Mouse (Mus musculus) frontal cortex, postnatal 10 days (tissue): ENCODE measurements around the gene Ccdc12.

Source experiments
- DNase-seq, 2 experiments: peaks; one replicate each; pipeline ENCODE4 v3.0.0; 2022; ENCODE audit warnings: low spot score in 2 of 2, mixed read lengths in 1 of 2

Gene Ccdc12

DNA sequence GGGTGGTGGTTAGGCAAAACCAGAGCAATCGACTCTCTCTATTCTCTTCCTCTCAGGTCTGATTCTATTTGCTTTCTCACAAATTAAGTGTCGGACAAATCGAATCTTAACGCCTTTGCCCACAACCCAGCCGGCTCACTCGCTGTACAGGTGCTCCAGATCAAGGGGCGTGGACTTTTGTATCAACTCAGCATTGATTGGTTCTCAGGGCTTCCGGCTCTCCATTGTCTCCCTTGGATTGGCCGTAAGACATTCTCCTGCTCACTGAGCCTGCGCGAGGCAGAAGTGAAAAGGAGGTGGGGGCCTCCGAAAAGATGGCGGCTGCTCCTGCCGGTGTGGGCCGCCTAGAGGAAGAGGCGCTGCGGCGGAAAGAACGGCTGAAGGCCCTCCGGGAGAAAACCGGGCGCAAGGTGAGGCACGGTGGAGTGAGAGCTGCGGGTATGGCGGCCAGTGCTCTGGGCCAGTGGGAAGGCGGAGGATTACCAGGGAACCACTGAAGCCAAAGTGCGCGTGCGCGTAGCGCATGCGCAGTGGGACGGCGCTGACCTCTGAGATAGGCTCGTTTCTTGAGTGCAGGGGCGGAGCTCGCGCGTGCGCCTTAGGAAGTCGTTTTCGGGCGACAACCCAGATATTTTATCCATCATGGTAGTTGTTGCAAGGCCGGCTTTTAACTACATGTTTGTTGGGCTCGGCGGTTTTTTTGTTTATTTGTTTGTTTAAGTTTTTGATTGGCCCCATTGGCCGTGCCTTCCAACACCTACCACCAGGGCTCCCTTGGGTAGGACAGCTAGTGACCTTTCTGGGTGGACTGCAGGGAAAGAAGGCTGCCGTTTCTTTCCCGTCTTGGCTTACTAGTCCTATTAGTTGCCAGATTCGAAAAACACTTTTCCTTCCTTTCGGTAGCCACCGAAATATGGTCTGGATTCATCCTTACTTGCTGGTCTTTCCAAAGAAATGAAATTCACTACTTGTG lies at the start of gene Ccdc12:
Gene Ccdc12 (plus strand): TSS at position 255 of the 973 bp plus-strand sequence.
- DNase-seq, result peak; percentile 92 to 95

DNA sequence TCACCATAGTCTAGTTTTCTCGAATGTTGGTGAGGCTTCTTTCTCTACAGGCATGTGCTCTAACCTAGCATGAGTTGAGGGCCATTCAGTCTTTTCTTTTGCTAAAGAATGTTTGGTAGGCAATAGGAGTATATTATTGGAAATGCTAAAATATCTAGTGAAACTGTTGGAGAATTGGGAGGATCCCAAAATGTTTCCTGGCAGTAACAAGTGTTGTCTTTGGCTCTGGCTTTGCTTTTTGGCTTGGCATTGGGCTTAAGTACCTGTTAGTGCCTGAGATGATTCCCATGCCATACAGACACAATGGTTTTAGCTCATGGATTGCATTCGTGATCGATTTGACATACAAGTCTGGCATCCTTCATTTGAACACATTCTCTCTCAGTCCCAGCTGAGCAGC lies 44.8 kb upstream of the Ccdc12 start:
- DNase-seq, result no peak

DNA sequence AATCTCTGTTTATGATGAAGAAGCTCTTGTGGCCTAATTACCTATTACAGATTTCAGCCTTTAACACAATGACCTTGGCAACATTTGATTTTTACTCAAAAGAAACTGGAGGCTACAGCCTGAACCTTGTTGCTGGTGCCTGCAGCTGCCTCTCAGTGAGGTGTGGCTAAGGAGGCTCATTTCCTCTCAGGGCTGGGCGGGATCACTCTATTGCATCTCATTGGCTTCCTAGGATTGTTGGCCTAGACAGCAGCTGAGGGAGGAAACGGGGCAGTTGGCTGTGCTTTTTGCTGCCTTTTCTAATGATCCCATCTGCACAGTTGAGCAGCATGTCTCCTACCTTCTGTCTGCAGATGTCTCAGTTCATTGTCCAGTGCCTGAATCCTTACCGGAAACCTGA lies 39.2 kb upstream of the Ccdc12 start:
- no peak for DNase-seq

DNA sequence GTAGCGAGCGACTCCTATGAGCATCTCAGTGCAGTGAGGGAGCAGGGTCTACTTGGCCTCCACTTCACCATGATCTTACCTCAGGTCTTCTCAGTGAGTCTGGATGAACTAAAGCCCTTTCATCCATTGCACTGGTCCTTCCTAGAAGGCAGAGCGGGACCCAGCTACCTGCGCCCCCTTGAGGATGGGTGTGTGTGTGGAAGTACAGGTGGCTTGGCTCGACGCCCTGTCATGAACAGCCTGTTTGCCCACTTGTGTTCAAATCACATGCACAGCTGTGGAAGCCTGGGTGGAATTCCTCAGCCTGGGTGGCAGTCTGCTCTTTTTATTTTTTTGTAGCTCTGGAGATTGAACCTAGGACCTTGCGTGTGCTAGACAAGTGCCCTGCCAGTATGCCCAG lies 36.1 kb upstream of the Ccdc12 start:
- no peak for DNase-seq

DNA sequence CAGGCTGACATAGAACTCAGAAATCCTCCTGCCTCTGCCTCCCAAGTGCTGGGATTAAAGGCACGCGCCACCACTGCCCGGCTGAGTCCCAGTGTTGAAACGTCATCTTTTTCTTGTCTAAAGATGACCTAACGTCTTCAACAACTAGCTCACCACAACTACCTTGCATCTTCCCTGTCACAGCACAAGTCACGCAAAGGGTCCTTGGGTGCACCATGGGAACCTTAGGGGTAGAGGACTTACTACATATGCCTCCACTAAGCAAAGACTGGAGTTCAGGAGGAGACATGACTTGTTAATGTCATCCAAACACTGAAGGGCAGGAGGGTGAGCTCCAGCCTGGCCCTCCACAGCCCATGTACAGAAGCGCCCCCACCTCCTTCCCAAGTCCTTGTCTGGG lies 35.6 kb upstream of the Ccdc12 start:
- no peak for DNase-seq

DNA sequence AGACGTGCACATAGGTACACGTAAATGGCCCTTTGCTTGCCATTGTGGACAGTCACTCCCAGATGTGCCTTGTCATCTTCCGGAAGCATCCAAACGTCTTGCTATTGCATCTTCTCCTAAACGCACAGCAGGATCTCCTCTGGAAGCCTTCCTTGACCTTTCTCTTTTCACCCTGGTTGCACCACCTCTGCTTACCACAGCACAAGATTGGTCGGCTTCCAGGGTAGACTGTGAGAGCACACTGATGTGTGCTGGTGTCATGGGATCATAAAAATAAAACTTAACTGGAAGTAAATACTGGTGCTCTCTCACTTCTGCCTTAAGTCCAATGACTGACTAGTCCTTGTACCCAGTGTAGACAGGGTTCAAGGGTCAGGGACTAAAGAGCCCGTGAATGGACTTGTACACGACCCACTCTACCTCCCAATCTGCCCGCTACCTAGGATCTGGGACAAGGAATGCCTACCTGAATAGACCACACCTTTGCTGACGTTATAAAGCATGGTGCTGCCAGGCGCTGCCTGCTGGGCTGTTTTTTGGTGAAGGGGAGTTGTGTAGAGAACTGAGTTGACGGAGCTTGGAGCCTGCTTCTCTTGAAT lies 33.6 kb upstream of the Ccdc12 start:
- no peak for DNase-seq

DNA sequence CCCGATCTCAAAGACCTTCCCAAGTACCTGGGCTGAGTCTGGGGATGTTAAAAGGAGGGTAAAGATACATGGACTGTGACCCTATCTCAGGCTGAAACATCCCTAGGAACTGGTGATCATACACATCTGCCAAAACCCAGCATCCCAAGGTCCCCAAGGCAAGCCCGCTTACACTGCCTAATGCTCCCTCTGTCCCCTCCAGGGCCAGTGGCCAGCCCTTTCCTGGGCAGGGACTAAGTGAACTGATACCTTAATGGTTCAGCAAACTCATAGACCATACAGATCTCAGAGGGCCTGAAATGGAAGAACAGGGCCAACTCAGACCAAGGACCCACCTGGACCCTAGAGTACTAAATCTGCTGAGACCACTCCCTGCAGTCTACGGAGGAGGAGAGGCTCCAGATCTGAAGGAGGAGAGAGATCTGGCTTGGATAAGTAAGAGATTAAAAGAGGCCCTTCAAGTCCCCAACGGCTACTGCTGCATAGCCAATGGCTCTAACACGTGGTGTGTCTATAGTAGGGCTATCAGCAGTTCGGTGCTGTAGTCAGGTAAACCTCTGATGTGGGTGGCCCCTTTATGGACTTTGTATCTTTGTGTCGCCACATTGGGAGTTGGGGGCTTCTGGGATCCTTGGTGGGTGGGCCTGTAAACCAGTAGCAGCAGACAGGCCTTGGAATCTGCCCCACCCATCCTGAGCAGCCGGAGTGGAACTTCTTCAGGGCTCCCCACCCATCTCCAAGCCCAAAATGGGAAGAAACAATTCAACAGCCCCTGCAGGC lies 32.7 kb upstream of the Ccdc12 start:
- DNase-seq, result no peak

DNA sequence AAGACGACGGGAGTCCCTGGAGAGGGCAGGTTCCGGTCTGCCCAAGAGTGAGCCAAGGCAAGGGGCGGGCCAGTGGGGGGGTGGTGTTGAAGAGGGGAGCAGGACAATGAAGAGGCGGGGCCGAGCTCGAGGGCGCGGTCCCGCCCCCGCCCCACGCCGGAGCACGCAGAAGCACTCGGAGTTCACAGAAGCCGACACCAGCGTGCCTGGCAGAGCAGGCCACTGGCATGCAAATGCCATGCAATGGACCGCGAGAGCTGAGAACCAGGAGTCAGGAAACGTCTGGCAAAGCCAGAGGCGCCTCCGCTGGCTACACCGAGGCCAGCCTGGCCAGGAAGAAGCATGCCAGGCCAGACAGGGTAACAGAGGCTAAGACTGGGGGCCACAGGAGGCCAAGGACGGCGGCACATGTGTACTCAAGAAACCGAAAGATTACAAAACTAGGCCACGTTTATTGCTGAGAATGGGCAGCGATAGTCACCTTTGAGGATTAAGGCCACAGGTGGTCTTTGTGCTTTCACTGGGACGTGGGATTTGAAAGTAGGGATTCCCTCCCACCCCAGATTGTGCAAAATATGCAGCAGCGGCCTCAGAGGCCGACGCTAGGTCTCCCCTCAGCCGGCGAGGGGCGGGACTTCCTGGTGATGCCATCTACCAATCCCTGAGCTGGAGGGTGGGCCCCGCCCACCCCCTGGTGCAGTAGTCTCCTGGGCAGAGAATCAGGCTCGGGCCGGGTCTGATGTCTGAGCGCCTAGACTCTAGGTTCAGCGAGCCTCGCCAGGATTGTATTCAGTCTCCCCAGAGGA lies 31.7 kb upstream of the Ccdc12 start, which contains the start of gene Nradd:
Gene Nradd (minus strand): TSS at position 92 of the 806 bp plus-strand sequence.
- DNase-seq, result peak; percentile 85

DNA sequence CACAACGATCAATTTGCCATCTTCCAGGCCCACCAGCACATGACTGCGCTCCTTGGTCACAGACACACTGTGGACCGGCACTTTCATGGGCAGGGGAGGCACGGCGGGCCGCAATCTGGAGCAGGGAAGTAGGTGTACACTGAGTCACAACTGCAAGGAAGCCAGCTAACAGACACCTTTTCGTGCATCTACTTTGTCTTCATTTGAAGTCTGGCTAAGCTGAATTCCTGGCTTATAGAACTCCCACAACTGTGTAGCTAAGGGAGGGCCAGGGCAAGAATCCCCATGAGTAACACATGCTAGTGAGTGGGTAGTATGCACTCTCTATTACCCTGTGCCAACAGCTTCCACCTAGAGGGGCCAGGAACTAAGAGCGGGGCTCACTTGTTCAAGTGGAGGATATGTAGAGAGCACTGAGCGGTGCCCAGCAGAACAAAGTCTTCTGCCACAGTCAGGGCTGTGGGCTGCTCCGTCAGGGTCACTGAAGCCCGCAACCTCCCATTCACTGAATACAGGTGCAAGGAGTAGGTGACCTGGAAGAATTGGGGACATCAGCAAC lies 30.9 kb upstream of the Ccdc12 start:
- DNase-seq, result no peak

DNA sequence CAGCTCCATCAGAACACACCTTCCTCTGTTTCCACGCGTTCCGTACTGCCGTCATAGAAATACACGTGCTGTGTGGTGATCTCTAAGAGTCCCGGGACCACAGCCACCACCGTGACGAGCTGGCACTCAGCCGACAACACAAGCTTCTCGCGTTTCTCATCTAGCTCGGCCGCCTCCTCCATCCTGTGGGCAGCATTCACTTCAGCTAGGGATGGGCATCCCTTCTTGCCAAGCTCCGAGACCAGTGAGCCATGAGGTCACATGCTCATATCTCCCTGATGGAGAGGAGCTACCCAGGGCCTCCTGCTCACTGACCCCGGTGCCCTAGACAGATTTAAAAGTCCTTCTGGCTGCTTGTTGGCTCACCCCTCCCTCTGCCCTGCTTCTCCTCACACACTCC lies 26.1 kb upstream of the Ccdc12 start:
- DNase-seq, result no peak

DNA sequence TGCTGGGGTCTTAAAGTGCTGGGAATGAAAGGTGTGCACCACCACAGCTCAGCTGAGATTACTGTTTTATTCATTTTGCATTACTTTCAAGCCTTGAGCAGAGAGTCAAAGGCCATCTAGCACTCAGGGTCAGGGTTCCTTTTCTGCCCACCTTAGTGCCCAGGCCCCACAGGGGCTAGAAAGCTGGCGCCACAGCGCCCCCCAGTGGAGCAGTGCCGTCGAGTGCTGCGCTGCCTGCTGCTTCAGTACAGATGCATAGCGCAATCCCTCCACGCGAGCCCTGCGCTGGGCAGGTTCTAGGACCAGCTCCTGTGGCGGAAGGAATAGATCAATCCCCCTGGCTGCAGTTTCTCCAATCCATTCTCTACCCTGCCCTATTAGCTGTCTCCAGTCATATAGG lies 25.1 kb upstream of the Ccdc12 start:
- DNase-seq, result no peak

DNA sequence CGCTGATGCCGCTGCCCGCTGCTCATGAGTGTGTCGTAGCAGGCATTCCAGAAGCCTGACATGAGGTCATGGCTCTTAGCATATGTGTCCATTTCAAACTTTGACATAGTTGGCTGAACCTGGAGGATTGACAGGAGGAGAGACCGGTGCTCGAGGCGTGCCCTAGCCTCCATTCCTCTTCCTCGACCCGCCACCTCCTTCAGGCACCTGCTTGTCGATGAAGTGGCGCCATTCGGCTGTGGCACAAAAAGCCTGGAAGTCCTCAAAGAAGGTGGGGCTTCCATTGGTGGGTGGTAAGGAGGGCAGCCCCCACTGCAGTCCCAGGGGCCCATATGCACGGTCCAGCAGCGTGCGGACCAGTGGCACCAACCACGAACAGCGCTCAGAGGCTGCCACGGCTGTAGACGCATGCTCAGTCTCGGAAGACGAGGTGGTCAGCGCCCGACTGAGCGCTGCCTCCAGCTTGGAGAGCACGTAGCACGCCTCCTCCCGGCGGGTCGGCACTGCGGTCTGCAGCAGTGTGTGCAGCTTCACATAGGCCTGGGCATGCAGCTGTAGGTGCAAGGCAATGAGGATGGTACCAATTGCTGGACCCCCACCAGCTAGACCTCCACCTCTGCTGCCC lies 24.5 kb upstream of the Ccdc12 start:
- DNase-seq, result no peak

DNA sequence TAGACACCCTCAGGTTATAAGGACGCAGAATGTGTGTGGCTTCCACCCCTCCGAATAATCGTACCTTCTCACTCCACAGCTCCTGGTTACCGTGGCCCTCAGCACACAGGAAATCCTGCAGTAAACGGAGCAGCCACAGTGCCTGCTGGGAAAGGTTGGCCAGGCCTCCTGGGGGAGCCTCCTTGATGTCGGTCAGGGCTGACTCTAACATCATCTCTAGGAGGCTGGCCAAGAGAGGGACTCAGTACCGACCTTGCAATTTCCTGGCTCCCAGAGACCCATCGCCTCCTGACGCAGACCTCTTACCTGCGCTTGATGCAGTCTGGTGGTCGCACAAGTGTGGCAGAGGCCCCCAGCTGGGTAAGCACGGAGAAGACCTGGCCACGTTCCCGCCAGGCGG lies 23.6 kb upstream of the Ccdc12 start:
- DNase-seq, result no peak

DNA sequence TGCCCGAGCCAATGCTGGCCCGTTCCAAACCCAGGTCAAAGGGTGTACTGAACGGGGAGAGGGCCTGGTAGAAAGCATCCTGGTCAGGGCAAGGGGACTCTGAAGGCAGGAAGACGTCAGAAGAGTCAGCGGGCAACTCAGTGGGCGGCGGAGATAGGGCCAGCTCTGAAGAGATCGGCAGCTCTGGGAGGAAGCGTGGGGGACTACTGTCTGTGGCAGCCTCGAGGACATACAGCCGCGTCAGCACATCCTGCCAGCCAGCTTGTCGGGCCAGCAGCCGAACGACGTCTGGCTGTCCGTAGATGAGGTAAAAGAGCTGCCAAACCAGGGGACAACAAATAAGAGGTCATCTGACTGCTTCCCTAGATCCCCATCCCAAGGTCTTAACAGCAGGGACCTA lies 22.4 kb upstream of the Ccdc12 start:
- DNase-seq, result no peak

DNA sequence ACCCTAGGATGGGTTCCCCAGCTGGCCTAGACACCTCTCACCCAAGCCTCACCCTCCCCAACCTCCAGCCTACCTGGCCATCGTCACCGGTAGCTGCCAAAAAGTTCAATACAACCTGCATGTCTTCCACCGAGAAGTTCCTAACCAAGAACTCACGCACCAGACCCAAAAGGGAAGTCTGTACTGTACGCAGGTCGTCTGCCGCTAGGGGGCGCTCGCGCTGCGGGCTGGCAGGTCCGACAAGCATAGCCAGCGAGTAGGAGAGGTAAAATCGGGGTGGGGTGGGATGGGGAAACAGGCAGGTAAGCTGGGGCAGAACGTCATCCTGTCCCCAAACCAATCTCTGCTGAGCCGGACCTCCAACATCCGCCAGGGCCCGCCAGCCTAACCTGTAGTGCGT lies 21.1 kb upstream of the Ccdc12 start:
- peak; percentile 68 to 80 for DNase-seq

DNA sequence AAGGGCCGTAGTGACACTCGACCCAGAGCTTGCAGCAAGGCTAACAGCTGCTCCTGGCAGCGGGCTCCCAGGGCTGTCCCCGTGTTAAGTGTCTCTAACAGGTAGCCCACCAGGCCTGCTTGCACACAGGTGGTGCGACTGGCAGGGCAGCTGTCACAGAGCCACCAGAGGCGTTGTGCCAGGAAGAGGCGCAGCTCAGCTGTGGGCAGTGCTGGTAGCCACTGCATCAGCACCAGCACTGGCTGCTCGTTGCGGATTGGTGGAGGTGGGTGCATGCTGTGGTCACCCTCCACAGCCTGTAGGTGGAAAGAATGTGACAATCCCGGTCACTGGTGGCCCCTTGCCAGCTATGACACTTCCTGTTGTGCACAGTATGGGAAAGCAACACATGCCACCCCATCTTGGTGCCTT lies 17.7 kb upstream of the Ccdc12 start:
- no peak for DNase-seq

DNA sequence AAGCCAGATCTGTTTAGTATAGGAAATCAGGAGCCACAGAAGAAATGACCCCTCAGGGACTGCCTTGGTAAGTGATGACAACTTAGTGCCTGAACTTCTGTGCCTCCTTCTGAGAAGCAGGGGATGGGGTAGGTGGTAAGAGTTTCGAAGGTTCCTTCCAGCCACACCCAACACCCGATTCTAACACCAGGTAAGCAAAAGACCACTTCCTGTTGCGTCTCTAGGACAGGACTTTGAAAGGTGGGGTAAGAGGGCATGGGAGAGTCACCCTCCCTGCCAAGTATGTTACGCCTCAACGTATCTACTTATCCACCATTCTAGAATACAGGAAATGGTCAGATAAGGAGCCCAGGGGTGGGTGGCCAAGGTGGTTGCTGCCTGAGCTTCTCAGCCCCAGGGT lies 15.3 kb upstream of the Ccdc12 start:
- DNase-seq, result no peak

DNA sequence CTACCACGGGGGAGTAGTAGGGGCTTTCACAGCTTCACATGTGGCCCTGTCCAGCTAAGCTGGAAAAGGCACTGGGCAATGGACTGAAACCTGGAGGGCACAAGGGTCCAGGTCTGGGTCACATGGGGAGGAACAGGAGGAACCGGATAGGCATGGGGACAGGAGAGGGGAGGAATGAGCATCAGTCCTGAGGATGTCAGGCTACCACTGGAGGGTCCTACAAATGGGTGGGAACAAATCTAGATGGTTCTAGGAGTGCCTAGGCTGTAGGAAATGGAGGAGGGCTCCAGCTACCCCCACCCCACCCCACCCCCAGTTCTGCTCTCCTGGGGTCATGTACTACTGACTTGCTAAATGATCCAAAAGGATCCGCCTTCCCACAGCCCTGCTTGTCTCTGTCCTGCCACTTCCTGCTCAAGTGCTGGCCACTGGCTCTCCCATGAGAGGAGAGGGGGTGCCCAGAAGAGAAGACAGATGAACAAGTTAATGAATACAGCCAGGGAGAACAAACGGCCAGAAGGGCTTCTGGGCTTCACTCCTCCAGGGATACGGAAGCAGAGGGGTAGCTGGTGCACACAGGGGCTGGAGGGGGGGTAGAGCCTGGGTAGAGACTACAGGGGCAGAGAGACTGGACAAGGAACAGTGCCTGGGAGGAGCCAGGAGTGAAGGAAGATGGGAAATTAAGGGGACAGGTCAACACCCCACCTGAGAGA lies 13.3 kb upstream of the Ccdc12 start:
- DNase-seq, result no peak

DNA sequence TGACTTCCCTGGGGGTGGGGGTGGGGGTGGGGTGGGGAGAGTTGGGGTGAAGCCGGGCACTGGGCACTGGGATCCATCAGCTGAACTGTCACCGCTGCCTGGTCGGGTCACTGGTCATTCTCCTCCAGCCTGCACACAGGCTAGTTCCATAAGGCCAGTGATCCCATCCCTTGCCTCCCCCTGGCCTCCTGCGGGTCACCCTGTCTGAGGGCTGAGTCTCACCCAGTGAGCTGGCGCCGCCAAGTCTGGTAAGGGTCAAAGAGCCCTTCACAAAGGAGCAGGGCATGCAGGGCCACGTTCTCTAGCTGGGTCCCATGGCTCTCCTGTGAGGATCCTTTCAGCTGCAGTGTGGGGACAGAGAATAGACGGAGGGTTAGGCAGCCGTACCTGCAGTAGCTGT lies 12.5 kb upstream of the Ccdc12 start:
- DNase-seq, result no peak

DNA sequence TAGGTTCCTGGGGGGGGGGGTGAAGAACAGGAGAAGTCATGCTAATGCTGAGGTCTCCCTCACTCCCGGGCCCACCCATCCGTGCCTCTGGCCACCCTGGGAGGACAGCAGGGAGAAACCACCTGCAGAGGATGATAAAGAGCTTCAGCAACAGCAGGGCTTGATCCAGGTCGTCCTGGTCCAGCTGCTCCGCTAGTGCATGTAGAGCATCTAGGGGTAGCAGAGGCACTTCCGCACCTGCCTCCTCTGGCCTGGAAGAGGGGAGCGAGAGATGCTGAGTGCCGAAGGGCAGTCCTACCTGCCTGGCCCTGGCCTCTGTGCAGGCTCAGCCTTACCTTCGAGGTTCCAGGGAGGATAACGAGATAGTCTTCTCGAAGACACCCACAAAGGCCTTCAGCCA lies 12.0 kb upstream of the Ccdc12 start:
- DNase-seq, result no peak
